Comparison of ENCODE assay signal across 8 mouse cellular contexts in genomic region chr8:75071627-75072346, GRCm38 (mm10). TPM values are rescaled to one million over a fixed set of nuclear protein-coding genes. Genes with fewer than 3 reads are reported as not detected.
DNase-seq lines count a peak whose midpoint lies in the region; ATAC-seq lines count a peak whose summit lies in the region.

No protein-coding gene starts in this region.

- H3K9ac ChIP-seq in forebrain, embryonic 16.5 days (replicated peaks; ENCODE audit: low read depth, low read length), result no peak overlapping the region

- no peaks in the 10 kb centered on the region for H3K9me3 ChIP-seq in forebrain, embryonic 16.5 days (ENCODE audit: control insufficient read depth, low read length)

- H3K4me2 ChIP-seq in forebrain, embryonic 16.5 days (ENCODE audit: low read length), result no peak overlapping the region

- intact Hi-C loops in heart, postnatal 36 days (cut with DNase I), result loop anchor here (1.0 to 2.0 kb wide), 3 partner anchors 37 to 201 kb away; no protein-coding TSS in a partner anchor

- WGBS in forebrain, embryonic 16.5 days, result 20% methylated on average over 4 of the region's 4 CpGs

- DNase-seq in ES-CJ7 (ENCODE audit: low read depth, low spot score), result peak; percentile 91
- peak; percentile 68 for DNase-seq in cerebellum, adult 11 months
- DNase-seq in heart, postnatal 36 days, result peak; percentile 81 to 83
- peak; percentile 56 to 90 for DNase-seq in layer of hippocampus, adult 18-20 months (ENCODE audit: low spot score in 2 of 2)
- peak; percentile 76 to 84 for DNase-seq in lung, adult 18-20 months
- peak; percentile 30 for DNase-seq in testis, postnatal 14 days (ENCODE audit: low spot score)

- no peak overlapping the region for H3K27ac ChIP-seq in forebrain, embryonic 16.5 days (ENCODE audit: low read length)

- no peaks in the 10 kb centered on the region for H3K36me3 ChIP-seq in forebrain, embryonic 16.5 days (ENCODE audit: control insufficient read depth, insufficient read depth)

- no peak overlapping the region for H3K4me3 ChIP-seq in forebrain, embryonic 16.5 days (replicated peaks; ENCODE audit: low read length)

- ATAC-seq in forebrain, embryonic 16.5 days, result peak; percentile 87
- ATAC-seq in neutrophil, adult 5-6 weeks (ENCODE audit: extremely low read depth, insufficient number of reproducible peaks, low FRiP score, poor library complexity, severe bottlenecking), result peak; percentile 76

- no peaks in the 10 kb centered on the region for H3K4me1 ChIP-seq in forebrain, embryonic 16.5 days (replicated peaks; ENCODE audit: control insufficient read depth, insufficient read depth, low read length)

- no peaks in the 10 kb centered on the region for H3K27me3 ChIP-seq in forebrain, embryonic 16.5 days (replicated peaks; ENCODE audit: control insufficient read depth, insufficient read depth, low read length)

RNA-seq across cellular contexts. Expression of gene Hmox1, which starts 21.6 kb away (rescaled TPM):
- polyA plus RNA-seq in forebrain, embryonic 16.5 days (2015; fragmentation: Nextera tagmentation; extraction: Ambion mirVana), result 8.2 TPM in 2 replicates
- total RNA-seq in heart, postnatal 36 days (2021), result 10 to 100 TPM; 12.1 to 21.6 TPM
- total RNA-seq in layer of hippocampus, adult 18-20 months (2021), result 1 to 10 TPM; 7.7 to 8.3 TPM
- 33.3 and 40.8 TPM in 2 replicates for total RNA-seq in neutrophil, adult 5-6 weeks (2017)

RNA-seq across cellular contexts. Expression of gene Mcm5, which starts 37.6 kb away (rescaled TPM):
- 61.9 and 67.1 TPM in 2 replicates for polyA plus RNA-seq in forebrain, embryonic 16.5 days (2015; fragmentation: Nextera tagmentation; extraction: Ambion mirVana)
- total RNA-seq in heart, postnatal 36 days (2021), result 1 to 10 TPM; 3.1 to 4.0 TPM
- 1 to 10 TPM; 5.2 to 5.7 TPM for total RNA-seq in layer of hippocampus, adult 18-20 months (2021)
- 22.2 and 26.5 TPM in 2 replicates for total RNA-seq in neutrophil, adult 5-6 weeks (2017)

RNA-seq across cellular contexts. Expression of gene Tom1, which starts 38.3 kb away (rescaled TPM):
- polyA plus RNA-seq in forebrain, embryonic 16.5 days (2015; fragmentation: Nextera tagmentation; extraction: Ambion mirVana), result 13.4 and 17.4 TPM in 2 replicates
- 10 to 100 TPM; 60.7 to 71.3 TPM for total RNA-seq in heart, postnatal 36 days (2021)
- total RNA-seq in layer of hippocampus, adult 18-20 months (2021), result 10 to 100 TPM; 40.4 to 42.5 TPM
- total RNA-seq in neutrophil, adult 5-6 weeks (2017), result 10.3 and 11.6 TPM in 2 replicates

Comparison
In these comparisons a context has a peak if more than half of its experiments do, and no peak if none do; other contexts are left out.
1. DNase-seq: peak in every context shown above with its lines; median percentile 91 in ES-CJ7; 82 in heart, postnatal 36 days; 80 in lung, adult 18-20 months; 73 in layer of hippocampus, adult 18-20 months; 68 in cerebellum, adult 11 months; 30 in testis, postnatal 14 days.